Mouse (Mus musculus) liver, embryonic 15.5 days (tissue): ENCODE measurements at regions not wholly inside any gene's neighbourhood (a gene's known extent, or its start where the extent isn't known, plus 50 kb on each side); places are given as distances from the start of the nearest gene placed in this dataset.
A peak's percentile ranks its signal among the peaks of the same experiment; 100 is the strongest.

Source experiments
- ATAC-seq: fragments of 200-750 bp; cut with Nextera tagmentation; 2 replicates; pipeline ENCODE4 v1.8.0; 2017; ENCODE audit warnings: moderate number of reproducible peaks, mild to moderate bottlenecking, moderate library complexity; ENCODE audit not compliant: insufficient read depth
- H3K27ac ChIP-seq: fragments of 300-500 bp; sonication (generic); replicated peaks from 2 replicates; pipeline ENCODE4 v1.5.1; 2015; ENCODE audit warnings: mild to moderate bottlenecking, inconsistent platforms
- H3K27me3 ChIP-seq: fragments of 300-500 bp; sonication (generic); 2 replicates; pipeline ENCODE4 v1.6.1; 2015; ENCODE audit warnings: mild to moderate bottlenecking, inconsistent platforms
- H3K36me3 ChIP-seq: fragments of 300-500 bp; sonication (generic); replicated peaks from 2 replicates; pipeline ENCODE4 v1.6.1; 2015; ENCODE audit warnings: moderate library complexity, mild to moderate bottlenecking, inconsistent platforms
- H3K4me1 ChIP-seq: fragments of 300-500 bp; sonication (generic); replicated peaks from 2 replicates; pipeline ENCODE4 v1.6.1; 2015; ENCODE audit warnings: inconsistent platforms
- H3K4me2 ChIP-seq: fragments of 300-500 bp; sonication (generic); 2 replicates; pipeline ENCODE4 v1.6.1; 2015; ENCODE audit warnings: moderate library complexity, mild to moderate bottlenecking, inconsistent platforms
- H3K4me3 ChIP-seq: fragments of 300-500 bp; sonication (generic); replicated peaks from 2 replicates; pipeline ENCODE4 v1.5.1; 2015; ENCODE audit warnings: mild to moderate bottlenecking, inconsistent platforms
- H3K9ac ChIP-seq: fragments of 300-500 bp; sonication (generic); 2 replicates; pipeline ENCODE4 v1.6.1; 2015; ENCODE audit warnings: moderate library complexity, mild to moderate bottlenecking, inconsistent platforms
- H3K9me3 ChIP-seq: fragments of 300-500 bp; sonication (generic); replicated peaks from 2 replicates; pipeline ENCODE4 v1.6.1; 2016; ENCODE audit warnings: inconsistent platforms
- WGBS: fragments of 180-500 bp; shearing (Covaris S2); methylation state at CpG from one replicate; pipeline ENCODE4 v1.1.7; 2015; ENCODE audit warnings: mixed read lengths; ENCODE audit not compliant: insufficient replicate concordance; 5-methylcytosine and 5-hydroxymethylcytosine counted together

DNA sequence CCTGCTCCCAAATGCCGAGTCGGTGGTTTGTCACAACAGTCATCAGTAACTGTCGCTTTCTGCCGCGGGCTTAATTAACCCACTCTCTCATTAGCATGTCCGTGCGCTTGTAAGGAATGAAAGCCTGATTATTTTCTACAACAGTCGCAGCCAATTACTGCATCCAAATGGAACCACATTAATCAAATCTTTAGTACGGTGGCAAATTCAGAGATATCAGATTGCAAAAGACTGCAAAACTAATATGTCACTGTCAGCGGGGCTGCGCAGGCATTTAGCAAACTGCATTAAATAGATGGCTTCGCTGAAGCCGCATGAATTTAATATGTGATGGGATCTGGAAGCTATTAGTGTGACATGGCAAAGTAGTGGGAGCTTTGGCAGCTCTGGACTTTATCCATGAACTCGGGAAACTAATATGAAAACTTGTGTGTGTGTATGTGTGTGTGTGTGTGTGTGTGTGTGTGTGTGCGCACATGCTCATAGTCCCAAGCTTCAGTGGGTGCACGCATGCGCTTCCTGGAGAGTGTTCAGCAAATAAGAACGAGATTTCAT, 299.5 kb upstream of the Zfp703 start:
- Histone ChIP-seq H3K9ac (no peak overlapping the region), H3K27me3 (no peaks in the 10 kb centered on the region), H3K4me1 (no peaks in the 10 kb centered on the region), H3K9me3 (no peaks in the 10 kb centered on the region), H3K4me3 (no peak overlapping the region), H3K27ac (no peak overlapping the region), H3K36me3 (no peaks in the 10 kb centered on the region), H3K4me2 (no peak overlapping the region)
- ATAC-seq: no peak
- WGBS: 70% methylated on average over 18 of the region's 18 CpGs

DNA sequence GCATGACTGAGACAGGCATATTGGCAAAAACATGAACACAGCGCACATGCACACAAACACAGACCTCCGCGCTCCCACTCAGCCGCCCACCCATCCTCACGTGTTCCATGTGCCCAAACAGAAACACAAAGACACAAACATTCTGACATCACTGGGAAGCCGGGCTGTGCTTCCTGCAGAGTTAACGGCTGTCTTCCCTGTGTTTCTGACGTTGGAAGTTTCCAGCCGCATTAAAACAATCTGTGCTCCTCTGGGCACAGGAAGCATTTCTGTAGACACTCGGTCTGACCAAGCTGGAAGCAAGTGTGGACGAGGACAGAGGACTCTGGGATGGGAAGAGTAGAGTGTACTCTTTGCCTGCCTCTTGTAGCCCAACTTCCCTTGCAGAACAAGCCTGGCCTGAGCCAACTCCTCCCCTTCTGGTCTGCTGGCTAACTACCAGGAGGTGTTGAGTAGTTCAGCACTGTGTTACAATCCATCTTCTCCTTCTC, 296.2 kb upstream of the Zfp703 start:
- H3K9me3 ChIP-seq: no peaks in the 10 kb centered on the region
- H3K4me1 ChIP-seq: no peaks in the 10 kb centered on the region
- ATAC-seq: no peak
- no peak overlapping the region for H3K9ac ChIP-seq
- no peaks in the 10 kb centered on the region for H3K36me3 ChIP-seq
- H3K4me3 ChIP-seq: no peak overlapping the region
- H3K27ac ChIP-seq: no peak overlapping the region
- WGBS: 49% methylated on average over 11 of the region's 11 CpGs
- H3K27me3 ChIP-seq: no peaks in the 10 kb centered on the region
- H3K4me2 ChIP-seq: no peak overlapping the region

DNA sequence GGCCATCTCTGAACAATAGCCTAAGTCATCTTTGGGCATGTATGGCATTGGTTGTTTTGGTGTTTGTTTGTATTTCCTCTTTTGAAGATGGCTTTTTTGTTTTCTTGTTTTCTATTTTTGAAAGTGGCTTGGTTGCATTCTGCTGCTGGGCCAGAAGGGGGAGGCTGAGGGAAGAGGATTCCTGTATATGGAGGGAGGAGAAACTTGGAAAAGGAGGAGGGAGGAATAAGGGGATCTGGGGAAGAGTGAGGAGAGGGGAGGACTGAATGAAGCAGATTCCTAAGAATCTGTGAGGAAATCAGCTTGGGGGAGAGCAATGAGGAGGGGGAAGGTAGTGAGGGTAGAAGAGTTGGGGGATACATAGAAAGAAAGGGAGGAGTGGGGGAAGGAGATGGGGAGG, 290.0 kb upstream of the Zfp703 start:
- H3K27me3 ChIP-seq: no peaks in the 10 kb centered on the region
- no peak for ATAC-seq
- no peaks in the 10 kb centered on the region for H3K36me3 ChIP-seq
- H3K9me3 ChIP-seq: no peaks in the 10 kb centered on the region
- no peaks in the 10 kb centered on the region for H3K4me1 ChIP-seq
- H3K4me2 ChIP-seq: no peak overlapping the region
- no peak overlapping the region for H3K4me3 ChIP-seq
- H3K27ac ChIP-seq: no peak overlapping the region
- H3K9ac ChIP-seq: no peak overlapping the region

DNA sequence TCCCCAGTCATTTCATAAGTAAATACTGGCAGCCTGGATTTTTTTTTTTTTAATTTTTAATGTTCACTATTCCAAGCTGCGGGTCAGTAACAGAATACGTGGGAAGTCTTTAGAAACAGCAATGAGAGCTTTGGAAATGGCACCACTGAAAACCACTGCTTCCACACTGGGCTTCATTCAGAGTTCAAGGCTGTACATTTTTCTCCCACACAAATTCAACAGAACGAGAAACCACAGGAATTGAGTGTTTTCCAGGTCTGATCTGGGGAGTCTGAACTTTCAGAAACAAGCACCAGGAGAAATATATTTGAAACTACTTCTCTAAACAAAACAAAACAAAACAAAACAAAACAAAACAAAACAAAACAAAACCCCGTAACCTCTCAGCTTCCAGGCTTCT, 289.1 kb upstream of the Zfp703 start:
- H3K9me3 ChIP-seq: no peaks in the 10 kb centered on the region
- H3K4me3 ChIP-seq: no peak overlapping the region
- no peak overlapping the region for H3K9ac ChIP-seq
- no peaks in the 10 kb centered on the region for H3K4me1 ChIP-seq
- H3K27ac ChIP-seq: no peak overlapping the region
- no peaks in the 10 kb centered on the region for H3K27me3 ChIP-seq
- H3K36me3 ChIP-seq: no peaks in the 10 kb centered on the region
- ATAC-seq: no peak
- H3K4me2 ChIP-seq: no peak overlapping the region
- whole genome bisulfite sequencing: 46% methylated on average over 4 of the region's 4 CpGs

DNA sequence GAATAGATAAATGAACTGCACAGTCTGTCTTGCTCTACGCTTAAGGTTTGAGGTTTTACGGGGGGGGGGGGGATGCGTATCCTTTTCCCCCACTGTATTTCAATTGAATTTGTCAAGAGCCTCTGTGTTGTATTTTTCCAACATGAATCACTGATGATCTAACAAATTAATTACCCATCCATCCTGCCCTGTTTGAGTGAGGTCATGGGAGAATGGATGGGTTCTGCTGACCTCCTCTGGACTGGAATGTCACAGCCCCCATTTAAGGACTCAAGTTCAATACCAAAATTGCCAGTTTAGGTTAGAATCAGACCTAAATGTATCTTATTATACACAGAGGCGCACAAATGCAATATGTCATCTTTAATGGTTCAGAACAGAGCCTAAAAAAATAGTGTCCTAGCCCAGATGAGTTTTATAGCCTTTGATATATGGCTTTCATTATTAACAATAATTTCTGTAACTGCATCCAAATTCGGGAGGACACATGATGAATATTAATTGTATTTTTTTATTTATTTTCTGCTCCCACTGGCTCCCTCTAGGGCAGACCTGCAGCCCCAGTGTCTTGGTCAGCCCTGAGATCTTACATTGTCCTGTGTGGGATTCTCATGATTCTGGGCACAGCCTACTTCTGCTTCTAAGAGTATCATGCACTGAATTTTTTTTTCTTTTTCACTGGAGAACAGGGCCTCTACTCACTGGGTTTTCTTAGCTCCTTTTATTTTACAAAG, 288.2 kb upstream of the Zfp703 start:
- Histone ChIP-seq H3K36me3 (no peaks in the 10 kb centered on the region), H3K4me2 (no peak overlapping the region), H3K4me1 (no peaks in the 10 kb centered on the region), H3K4me3 (no peak overlapping the region), H3K9me3 (no peaks in the 10 kb centered on the region), H3K27me3 (no peaks in the 10 kb centered on the region), H3K27ac (no peak overlapping the region), H3K9ac (no peak overlapping the region)
- no peak for ATAC-seq
- WGBS: 57% methylated on average over 5 of the region's 5 CpGs

DNA sequence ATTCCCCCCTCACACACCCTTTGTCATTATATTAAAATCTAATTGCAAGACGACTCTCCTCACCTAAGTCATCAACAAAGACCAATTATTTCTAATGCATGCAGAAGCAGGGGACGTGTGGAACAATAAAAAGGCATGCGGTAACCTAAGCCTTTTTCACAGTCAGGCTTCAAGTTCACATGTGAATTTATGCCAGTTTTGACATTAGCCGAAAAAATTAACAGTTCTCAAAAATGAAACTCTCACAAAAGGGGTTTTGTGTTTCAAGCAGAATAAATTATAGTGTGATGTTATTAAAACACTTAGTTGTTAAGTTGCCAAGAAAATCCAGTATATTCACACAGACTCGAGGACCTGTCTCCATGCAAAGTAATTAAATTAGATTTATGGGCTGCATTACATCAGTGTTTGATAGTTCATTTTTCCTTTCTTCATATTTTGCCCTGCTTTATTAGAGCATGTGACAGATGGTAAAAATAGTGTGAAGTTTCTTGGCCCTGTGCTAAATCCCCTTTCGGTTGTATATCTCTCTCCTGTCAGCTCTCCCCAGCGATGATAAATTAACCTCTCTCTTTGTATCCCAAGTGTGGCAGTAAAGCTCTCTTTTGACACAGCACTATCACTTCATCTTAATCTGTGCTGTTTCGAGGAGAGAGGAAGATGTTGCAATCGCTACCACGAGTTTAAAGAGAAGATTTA, 287.5 kb upstream of the Zfp703 start:
- Histone ChIP-seq H3K4me3 (no peak overlapping the region), H3K4me2 (no peak overlapping the region), H3K36me3 (no peaks in the 10 kb centered on the region), H3K9ac (no peak overlapping the region), H3K27ac (no peak overlapping the region), H3K9me3 (no peaks in the 10 kb centered on the region), H3K4me1 (no peaks in the 10 kb centered on the region), H3K27me3 (no peaks in the 10 kb centered on the region)
- 33% methylated on average over 10 of the region's 10 CpGs for WGBS
- no peak for ATAC-seq

DNA sequence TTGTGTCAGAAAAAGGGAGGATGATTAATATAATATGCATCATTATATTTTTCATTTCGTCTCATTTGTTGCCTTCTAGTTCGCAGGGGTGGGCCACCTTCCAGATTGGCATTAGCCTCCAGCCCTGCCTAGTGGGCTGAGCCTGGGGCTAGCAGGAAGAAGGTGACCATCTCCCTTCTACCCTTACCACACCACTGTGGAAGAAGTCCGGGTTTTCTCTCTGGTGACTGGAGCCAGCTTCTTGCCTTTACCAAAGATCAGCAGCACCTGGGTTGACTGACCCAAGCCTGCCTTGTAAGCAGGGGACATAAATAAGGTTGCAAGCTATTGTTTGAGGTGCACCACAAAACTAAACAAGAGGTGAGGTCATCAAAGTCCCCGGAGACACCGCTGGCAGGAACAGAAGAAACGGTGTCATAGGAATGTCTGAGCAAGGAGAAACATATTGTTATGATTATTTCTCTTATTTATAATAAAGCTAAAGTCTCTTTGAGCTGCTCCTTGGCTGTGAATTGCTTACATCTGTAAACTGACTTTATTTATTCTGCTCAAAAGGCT, 286.9 kb upstream of the Zfp703 start:
- H3K36me3 ChIP-seq: no peaks in the 10 kb centered on the region
- H3K27me3 ChIP-seq: no peaks in the 10 kb centered on the region
- H3K9ac ChIP-seq: no peak overlapping the region
- no peak overlapping the region for H3K27ac ChIP-seq
- no peaks in the 10 kb centered on the region for H3K4me1 ChIP-seq
- no peak overlapping the region for H3K4me2 ChIP-seq
- no peaks in the 10 kb centered on the region for H3K9me3 ChIP-seq
- H3K4me3 ChIP-seq: no peak overlapping the region
- ATAC-seq: no peak
- WGBS: 34% methylated on average over 6 of the region's 6 CpGs

DNA sequence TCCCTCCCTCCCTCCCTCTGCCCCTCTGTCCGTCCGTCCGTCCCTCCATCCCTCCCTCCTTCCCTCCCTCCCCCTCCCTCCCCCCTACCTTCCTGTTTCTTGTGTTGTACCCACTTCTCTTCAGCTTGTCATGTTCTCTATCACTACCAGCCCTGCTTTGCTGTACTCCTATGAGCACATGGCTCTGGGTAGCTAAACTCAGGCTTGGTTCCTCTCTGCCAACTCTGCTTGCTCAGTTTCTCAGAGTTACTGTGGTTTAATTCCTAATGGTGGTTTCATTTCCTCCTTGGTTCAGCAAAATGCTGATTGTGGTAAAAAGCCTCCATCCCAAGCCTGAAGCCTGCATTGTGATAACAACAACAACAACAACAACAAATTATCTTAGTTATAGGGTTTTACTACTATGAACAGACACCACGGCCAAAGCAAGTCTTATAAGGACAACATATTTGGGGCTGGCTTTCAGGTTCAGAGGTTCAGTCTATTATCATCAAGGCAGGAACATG, 279.5 kb upstream of the Zfp703 start:
- Histone ChIP-seq H3K4me2 (no peak overlapping the region), H3K9ac (no peak overlapping the region), H3K4me3 (no peak overlapping the region), H3K9me3 (no peaks in the 10 kb centered on the region), H3K27me3 (no peaks in the 10 kb centered on the region), H3K36me3 (no peaks in the 10 kb centered on the region), H3K4me1 (no peaks in the 10 kb centered on the region), H3K27ac (no peak overlapping the region)
- ATAC-seq: no peak
- 67% methylated on average over 1 of the region's 4 CpGs for WGBS

DNA sequence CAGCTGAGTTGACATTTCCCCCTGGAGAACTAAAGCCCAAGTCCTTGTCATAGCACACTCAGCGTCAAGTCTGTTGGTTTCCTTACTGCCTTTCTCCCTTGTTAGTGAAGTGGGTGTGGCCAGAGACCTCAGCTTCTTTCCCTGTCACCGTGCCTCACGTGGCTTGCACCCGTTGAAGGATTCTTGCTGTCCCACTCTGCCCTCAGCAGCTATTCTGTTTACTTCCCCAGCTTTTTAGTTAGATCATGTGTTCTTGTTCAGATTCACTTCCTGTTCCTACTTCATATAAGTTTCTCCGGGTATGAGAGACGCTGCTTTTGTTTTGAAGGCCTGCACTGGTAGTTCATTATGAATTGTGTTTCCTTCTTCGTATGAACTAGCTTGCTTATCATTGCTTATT, 278.5 kb upstream of the Zfp703 start:
- Histone ChIP-seq H3K4me2 (no peak overlapping the region), H3K27ac (no peak overlapping the region), H3K9me3 (no peaks in the 10 kb centered on the region), H3K4me1 (no peaks in the 10 kb centered on the region), H3K4me3 (no peak overlapping the region), H3K9ac (no peak overlapping the region), H3K36me3 (no peaks in the 10 kb centered on the region), H3K27me3 (no peaks in the 10 kb centered on the region)
- peak; percentile 51 for ATAC-seq
- WGBS: 19% methylated on average over 7 of the region's 7 CpGs

DNA sequence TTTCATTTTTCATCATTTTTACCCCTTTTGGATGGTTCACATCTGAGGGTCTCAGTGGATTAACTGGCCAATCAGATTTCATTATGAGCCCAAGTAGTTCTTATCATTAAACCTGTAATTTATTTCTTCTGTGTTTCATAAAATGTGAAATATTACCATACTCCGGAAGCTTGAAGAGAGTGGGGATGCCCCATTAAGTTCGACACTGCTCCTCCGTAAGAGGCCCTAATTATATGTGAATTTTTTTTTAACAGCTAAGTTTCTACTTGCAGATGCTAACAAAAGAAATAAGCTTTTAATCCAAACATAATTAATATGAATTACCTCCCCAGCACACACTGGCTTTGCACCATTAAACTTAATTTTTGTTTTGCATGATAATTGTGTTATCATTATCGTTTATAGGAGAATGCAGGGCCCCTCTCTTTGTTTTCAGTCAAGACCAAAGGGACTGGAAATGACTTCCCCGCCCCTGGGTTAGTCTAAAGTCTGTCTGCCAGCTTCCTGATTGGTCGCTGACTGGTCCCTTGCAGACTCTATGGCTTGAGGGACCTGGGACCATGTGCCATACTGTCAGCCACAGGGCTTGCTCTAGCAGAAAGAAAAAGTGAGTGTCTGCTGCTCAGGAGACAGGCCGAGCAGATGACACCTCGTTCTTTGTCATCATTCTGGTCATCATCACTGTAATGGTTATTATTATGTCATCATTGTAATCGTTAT, 270.9 kb upstream of the Zfp703 start:
- 59% methylated on average over 9 of the region's 9 CpGs for WGBS
- H3K4me2 ChIP-seq: no peak overlapping the region
- no peaks in the 10 kb centered on the region for H3K27me3 ChIP-seq
- ATAC-seq: no peak
- no peak overlapping the region for H3K27ac ChIP-seq
- H3K36me3 ChIP-seq: no peaks in the 10 kb centered on the region
- no peak overlapping the region for H3K4me3 ChIP-seq
- H3K4me1 ChIP-seq: no peaks in the 10 kb centered on the region
- H3K9ac ChIP-seq: no peak overlapping the region
- no peaks in the 10 kb centered on the region for H3K9me3 ChIP-seq

DNA sequence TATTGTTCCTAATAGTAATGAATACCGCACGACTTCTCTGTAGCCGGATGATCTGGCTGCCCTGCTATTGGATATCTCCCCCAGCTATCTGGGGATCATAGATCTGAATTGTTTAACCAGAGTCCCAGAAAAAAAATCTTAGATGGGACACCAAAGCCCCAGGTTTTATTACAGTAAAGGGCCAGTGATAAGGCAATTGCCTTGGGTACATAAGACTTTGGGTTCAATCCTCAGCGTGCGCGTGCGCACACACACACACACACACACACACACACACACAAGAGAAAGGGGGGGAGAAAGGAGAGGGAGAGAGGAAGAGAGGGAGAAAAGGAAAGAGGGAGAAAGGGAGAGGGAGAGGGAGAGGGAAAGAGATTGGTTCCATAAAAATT, 270.4 kb upstream of the Zfp703 start:
- Histone ChIP-seq H3K9me3 (no peaks in the 10 kb centered on the region), H3K9ac (no peak overlapping the region), H3K27me3 (no peaks in the 10 kb centered on the region), H3K4me3 (no peak overlapping the region), H3K36me3 (no peaks in the 10 kb centered on the region), H3K27ac (no peak overlapping the region), H3K4me2 (no peak overlapping the region), H3K4me1 (no peaks in the 10 kb centered on the region)
- WGBS: 80% methylated on average over 7 of the region's 7 CpGs
- ATAC-seq: no peak
